Mouse (Mus musculus) C2C12 (cell line): ENCODE results near the gene Prmt9.

ENCODE experiments used
- CTCF ChIP-seq: IDR thresholded peaks from one replicate; pipeline ENCODE4 v1.5.1; 2011; ENCODE audit not compliant: control insufficient read depth, insufficient read depth, insufficient read length
- MAX ChIP-seq: IDR thresholded peaks from one replicate; pipeline ENCODE4 v1.6.1; 2011; ENCODE audit warnings: mild to moderate bottlenecking, control low read depth
- MYOG ChIP-seq: IDR thresholded peaks from one replicate; pipeline ENCODE4 v1.6.1; 2011; ENCODE audit not compliant: control insufficient read depth, insufficient read length; ENCODE audit errors: extremely low read depth
- USF1 ChIP-seq: IDR thresholded peaks from one replicate; pipeline ENCODE4 v1.6.1; 2011; ENCODE audit warnings: low read depth, mild to moderate bottlenecking, control low read depth, moderate library complexity

DNA sequence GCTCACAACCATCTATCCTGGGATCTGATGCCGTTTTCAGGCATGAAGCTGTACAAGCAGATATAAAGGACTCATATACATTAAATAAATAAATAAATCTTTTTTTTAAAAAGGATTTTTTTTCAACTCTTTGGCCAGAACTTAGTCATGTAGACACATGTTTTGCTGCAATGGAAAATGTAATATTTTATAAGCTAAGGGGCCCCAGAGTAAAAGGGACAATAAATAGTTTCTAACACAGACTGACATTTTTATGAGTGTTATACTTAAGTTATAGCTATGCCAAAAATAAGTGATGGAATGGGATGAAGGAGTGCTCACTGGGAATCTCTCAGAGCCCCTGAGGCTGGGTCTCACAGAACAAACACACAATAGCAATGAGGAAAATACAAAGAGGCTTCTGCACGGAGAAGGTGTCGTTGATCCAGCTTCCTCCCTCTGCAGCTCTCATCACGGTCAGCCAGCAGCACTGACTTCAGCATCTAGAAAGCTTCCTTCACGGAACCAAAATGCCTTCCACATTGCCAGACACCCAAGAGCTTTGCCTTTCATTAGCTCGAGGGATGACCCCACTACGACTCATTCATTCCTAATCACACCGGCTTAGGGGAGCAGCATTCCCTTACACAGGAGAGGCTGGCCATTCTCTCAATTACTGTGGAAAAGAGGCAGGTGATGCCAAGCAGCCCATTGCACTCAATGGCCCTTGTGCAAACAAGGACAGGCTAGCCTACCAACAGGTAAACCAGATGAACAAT, 28.0 kb upstream of the Prmt9 start:
- TF ChIP-seq CTCF (no peak), USF1 (no peak), MAX (no peak), MYOG (no peak)
